Mouse (Mus musculus) adrenal gland, postnatal 4 days (tissue): Measurements from ENCODE around the gene Coro2a. TPM values are rescaled to one million over a fixed set of nuclear protein-coding genes. Genes with fewer than 3 reads are reported as not detected.

Experiments used
- DNase-seq, 2 experiments: peaks; one replicate each; pipeline ENCODE4 v3.0.0; 2021 to 2022; ENCODE audit warnings: low spot score in 2 of 2, mixed read lengths in 2 of 2
- total RNA-seq, 2 experiments: library from RNA; stranded (reverse); gene quantifications; 2 replicates each; pipeline ENCODE4 v1.2.3; 2021

The Coro2a gene
- total RNA-seq, 2 experiments from 2014 or later: 5.1 to 7.0 TPM

DNA sequence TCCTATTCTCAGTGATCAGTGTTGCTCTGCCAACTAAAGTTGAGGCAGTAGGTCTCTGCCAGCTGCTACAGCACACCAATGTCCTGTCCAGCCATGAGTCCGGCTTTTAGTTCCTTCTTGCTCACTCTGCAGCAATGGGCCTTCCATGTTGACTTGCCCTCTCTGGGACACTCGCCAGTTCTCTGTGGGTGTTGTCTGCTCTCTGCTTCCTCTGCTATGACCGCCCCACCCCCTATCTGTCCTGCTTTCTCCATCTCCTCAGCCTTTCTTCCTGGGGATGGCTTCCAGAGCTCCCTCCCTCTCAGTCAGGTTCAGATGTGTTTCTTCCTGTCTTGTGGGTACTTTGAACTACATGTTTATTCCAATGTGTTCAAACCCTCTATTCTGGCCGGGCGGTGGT lies 114.7 kb downstream of the Coro2a start:
- no peak for DNase-seq

Other genes with a start within 250 kb of the Coro2a start
- 1 to 10 TPM; 7.4 to 7.8 TPM for gene Trmo, start 212.8 kb downstream of the Coro2a start, total RNA-seq
- 10 to 100 TPM in 1 of 2 experiments, 1 to 10 TPM in 1; 7.3 to 17.9 TPM for gene Hemgn, start 188.7 kb downstream of the Coro2a start, total RNA-seq
- gene Anp32b, start 151.3 kb downstream of the Coro2a start, total RNA-seq: 100 to 1,000 TPM; 185 to 204 TPM
- gene Nans, start 113.0 kb downstream of the Coro2a start, total RNA-seq: 10 to 100 TPM; 51.0 to 51.3 TPM
- 1 to 10 TPM; 7.2 to 7.5 TPM for gene Trim14, start 66.1 kb downstream of the Coro2a start, total RNA-seq
- 1 to 10 TPM; 2.8 to 3.9 TPM for gene Tbc1d2, start 48.0 kb upstream of the Coro2a start, total RNA-seq